Mouse (Mus musculus): ENCODE data around the gene Padi3. TPM values are rescaled to one million over a fixed set of nuclear protein-coding genes. Genes with fewer than 3 reads are reported as not detected.
A peak's percentile ranks its signal among the peaks of the same experiment; 100 is the strongest.

Padi3 gene
- total RNA-seq (2021) (not detected), polyA plus RNA-seq (2012; rRNA removed) (not detected in 2 replicates)
- long read RNA-seq = 0 reads

GRCm38 (mm10) chr4:140810458-140811260 lies at the start of gene Padi3:
Gene Padi3, minus strand, starts transcription at chr4:140810648.
- no peak for DNase-seq

DNA sequence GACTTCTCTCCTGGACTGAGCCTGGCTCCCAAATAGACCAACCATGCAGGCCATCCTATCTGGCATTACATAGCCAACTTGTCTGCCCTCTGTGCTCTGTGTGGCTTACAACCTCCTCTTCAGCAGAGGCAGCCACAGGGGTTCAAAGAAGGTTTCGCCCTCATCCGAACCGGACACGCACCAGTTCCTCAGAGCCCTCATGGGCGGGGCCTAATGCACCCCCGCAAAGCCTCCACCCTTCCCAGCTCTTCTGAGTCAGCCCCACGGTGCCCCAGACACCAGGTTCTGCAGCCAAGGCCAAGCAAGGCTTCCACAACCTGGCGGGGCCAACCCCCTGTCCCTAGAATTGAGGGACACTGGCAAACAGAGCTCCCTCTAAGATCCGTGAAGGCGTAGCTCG lies 48.8 kb upstream of the Padi3 start:
- no peak for DNase-seq

- DNase-seq = no peak
These were observed 47.4 kb upstream of the Padi3 start for GRCm38 (mm10) chr4:140857813-140858212.

- no peak for DNase-seq
These were observed 46.6 kb upstream of the Padi3 start for GRCm38 (mm10) chr4:140857041-140857440.

- no peak for DNase-seq
These were observed 44.7 kb upstream of the Padi3 start for GRCm38 (mm10) chr4:140855151-140855550.

DNA sequence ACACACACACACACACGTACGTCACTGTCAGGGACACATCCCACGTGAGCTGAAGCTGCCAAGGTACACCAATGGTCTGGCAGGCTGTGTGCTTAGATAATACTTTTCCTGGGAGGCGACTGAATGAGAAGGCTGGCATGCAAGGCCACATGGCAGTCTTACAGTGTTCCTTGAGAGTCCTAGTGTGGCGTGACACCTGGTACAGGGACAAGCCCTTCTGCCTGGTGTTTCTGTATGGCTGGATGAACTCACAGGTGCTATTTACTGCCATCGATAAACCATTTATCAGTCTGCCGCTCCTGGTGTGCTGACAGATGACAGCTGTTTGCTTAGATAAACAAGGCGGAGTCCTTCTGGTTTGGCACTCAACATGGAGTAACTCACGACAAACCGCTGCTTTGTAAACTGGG lies 44.0 kb upstream of the Padi3 start:
- DNase-seq = no peak

DNA sequence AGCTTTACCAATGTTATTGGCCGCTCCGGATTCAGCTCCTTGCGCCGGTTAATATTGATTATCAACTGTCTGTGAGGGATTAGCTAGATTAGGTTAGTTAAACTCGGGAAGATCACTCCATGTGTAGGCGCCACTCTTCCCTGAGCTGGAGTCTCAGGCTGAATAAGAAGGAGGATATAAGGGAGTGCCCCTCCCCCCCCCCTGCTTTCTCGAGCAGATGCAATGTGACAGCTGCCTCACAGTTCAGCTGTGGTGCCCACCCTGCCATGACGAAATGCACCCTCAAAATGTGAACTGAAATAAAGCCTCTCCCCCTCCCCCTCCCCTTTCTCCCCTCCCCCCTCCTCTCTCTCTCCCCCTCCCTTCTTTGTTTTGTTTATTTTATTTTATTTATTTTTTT lies 43.2 kb upstream of the Padi3 start:
- DNase-seq = no peak

DNA sequence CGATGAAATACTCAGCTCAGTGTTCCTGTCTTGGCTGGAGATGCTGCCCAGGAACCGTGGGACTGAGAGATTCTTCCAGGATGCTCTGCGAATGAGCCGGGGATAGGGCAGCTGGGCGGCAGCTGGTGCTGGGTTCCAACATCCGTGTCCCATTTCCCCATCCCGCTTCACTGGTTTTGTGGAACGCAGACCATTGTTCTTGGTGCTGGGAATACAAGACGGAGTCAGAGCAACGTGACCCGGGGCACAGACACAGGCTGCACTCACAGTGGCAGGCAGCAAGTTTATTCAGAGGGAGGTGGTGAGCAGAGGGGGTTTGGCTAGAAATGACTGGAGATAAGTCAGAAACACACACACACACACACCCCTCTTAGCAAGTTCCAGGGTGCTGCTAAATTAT lies 38.9 kb upstream of the Padi3 start:
- DNase-seq = no peak

DNA sequence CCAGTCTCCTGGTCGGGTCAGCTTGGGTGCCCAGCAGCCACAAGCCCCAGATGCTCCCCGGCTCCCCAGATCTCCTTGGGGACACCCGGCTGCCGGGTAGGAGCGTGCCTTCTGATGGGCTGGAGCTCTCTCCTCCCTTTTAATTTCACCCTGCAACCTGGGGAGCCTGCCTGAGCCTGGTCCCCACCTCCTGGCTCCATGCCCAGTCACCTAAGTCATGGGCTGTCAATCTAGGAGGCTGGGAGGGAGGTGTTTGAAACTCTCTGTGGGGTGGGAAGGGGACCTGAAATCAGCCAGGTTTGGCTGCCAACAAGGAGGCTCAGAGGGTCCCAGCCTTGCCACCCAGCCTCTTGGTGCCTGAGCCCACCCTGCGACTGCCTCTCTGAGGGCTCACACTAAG lies 35.2 kb upstream of the Padi3 start, which contains the start of gene Padi1:
Gene Padi1, minus strand, starts transcription at position 113 of the 400 bp plus-strand sequence.
- no peak for DNase-seq

- no peak for DNase-seq
These were observed 34.5 kb upstream of the Padi3 start for GRCm38 (mm10) chr4:140844991-140845390.

DNA sequence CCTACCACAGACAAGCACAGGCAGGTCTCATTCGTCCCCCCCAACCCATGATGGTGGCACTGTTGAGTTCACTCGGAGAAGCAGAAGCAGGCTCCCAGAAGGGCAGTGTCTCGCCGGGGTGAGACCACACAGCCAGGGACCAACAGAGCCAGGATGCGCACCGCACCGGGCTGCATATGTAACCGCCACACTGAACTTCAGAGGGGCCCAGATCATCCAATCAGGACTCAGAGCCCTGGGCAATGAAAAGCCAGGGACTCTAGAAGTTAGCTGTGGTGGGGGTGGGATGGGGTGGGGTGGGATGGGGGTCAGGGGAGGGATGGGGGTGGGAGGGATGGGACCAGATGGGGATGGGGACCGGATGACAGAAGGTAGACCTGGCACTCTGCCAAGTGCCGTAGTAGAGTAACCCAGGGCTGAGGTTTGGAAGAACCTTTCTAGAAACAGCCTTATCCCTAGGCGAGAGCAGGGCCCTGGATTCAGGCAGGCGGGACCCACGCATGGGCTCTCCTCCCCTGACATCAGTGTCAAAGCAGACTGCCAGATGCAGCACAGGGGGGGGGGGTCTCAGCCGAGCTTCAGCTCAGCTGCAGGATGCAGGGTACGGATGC lies 33.3 kb upstream of the Padi3 start:
- DNase-seq = no peak

DNA sequence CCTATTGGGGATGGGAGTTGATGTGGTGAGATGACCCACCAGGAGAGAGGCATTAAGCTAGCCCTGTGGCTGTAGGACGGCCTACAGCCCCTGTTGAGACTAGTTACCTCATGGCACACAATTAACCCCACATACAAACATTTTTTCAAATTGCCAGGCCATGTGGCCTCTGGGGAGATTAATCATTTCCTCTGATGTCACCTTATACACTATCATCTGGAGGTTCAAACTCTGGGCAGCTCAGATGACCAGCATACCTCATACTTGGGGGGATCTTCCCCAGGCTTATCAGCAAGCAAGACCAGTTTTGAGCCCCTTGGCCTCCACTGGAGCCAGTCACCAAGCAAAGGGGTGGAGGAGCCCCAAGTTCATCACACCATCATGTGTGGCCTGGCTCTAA lies 32.5 kb upstream of the Padi3 start:
- DNase-seq = no peak

DNA sequence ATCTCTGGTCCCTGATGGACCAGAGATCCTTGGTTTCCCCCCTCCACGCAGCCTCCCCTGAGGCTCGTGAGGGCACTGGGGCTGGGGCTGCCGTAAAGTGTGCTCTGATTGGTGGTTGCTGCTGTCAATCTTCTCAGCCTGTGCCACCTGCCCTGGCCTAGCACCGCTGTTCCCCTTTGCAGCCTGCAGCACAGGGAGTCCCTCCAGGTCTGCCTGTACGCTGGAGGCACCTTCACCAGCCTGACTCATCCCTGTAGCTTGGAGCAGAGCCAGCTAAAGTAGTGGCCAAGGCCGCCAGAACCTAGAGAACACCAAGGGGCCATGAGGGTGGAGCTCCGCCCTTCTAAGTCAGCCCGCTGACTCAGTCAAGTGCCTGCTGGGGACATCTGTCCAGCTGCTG lies 27.4 kb upstream of the Padi3 start:
- DNase-seq = peak; percentile 95

DNA sequence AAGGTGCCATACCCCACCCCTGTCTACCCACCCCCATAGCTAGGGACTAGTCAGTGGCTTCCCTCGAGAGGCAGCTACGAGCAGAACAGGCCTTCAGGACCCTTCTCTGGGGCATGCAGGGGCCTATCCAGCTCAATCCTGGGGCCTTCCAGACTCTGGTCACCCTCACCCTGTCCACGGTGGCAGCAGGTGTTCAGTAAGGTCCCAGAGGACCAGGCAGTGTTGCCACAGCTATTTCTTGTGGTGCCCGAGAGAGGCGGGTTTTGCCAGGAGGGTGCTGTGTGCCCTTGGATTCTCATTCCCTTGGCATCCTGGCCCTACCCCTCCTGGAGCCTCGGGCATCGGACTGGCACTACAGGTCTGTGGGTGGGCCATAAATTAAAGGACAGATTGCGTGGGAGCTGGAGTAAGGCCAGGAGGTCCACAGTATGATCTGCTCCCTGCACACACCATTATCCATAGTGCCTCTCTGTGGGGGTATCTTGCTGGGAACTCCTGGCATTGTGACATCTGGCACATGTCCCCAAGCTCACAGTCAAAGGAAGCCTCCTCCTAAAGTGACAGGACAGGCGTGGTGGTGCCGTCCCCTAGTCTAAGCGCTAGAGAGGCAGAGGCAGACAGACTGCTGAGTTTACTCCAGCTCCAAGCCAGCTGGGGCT lies 25.9 kb upstream of the Padi3 start:
- peak; percentile 71 for DNase-seq

GRCm38 (mm10) chr4:140835682-140836081 lies 25.2 kb upstream of the Padi3 start:
- peak; percentile 70 for DNase-seq

DNA sequence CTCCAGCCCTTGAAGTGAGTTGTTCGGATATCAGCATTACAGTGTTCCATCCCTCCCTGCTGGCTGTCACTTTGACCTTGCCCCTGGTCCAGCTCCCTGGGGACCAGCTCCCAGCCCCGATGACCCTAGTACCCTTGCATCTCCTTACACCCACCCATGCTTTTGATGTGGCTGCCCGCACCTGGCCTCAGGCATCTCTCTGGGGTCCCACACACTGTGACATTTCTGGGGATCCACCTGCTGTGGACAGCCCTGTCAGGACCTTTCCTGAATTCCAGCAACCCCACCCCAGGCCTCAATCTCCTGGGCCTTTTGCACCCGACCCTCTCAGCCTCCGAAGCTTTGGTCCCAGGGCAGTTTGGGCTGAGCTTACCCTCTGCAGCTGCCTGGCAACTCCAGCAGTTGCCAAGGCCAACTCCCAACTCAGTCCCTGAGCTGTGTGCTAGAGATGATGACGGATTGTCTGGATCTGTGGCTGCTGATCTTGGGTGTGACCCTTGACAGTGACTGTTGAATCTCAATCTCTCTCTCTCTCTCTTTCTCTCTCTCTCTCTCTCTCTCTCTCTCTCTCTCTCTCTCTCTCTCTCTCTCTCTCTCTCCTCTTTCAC lies 24.0 kb upstream of the Padi3 start:
- peak; percentile 64 for DNase-seq

GRCm38 (mm10) chr4:140832821-140833220 lies 22.4 kb upstream of the Padi3 start:
- DNase-seq = no peak

- no peak for DNase-seq
These were observed 21.4 kb upstream of the Padi3 start for GRCm38 (mm10) chr4:140831808-140832207.

DNA sequence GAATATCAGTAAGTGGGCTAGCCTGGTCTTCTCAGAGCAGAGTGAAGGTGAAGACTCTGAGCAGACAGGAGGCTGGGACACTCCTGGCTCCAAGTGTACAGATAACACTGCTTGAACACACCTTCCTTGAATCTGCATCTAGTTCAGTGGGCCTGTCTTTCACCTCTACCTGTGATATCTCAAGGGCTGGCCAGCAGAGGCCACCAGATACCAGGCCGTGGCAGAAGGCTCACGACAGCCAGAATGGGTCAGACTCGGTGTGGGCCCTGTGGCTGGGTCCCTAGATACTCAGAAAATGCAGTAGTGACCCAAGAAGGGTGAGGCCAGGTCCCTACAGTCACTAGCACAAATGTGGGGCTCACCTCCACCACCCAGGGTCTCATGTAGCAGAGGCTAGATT lies 16.8 kb upstream of the Padi3 start:
- no peak for DNase-seq

DNA sequence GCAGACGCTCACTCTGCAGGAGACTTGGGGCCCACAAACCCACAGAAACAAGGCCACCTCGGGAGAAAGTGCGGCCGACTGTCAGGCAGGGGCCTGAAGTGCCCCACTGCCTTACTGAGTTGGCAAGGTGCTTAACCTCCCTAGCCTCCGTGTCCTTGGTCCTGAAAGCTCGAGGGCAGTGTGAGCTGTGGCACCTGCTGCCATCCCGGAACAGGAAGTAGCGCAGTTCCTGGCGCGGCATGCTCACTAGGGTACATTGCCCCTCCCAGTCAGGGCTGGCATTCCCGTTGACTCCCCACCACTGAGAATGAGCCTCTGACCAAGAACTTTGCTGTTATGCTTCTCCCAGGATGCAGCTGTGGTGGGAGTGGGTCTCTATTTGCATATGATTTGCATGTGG lies 15.5 kb upstream of the Padi3 start:
- no peak for DNase-seq

DNA sequence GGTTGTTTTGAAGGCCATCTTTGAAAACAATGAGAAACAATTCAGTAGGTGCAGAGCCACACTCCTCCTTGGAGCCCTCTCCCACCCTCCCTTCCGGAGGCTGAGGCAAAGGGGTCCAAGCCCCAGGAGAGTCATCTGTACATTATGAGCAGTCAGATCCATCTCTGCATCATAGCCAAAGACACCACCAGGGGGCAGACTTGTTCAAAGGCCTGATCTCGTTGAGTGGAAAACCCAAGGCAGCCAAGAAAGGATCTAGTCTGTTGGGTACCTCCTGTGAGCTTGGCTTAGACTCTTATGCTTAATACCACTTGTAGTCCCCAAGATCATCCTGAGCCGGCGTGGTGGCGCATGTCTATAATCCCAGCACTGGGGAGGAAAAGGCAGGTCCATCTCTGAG lies 11.5 kb upstream of the Padi3 start:
- peak; percentile 69 for DNase-seq

GRCm38 (mm10) chr4:140817413-140817812 lies 7.0 kb upstream of the Padi3 start:
- no peak for DNase-seq

All from adrenal gland, adult 2 months (tissue).